Mouse (Mus musculus) midbrain, embryonic 13.5 days (tissue): ENCODE data around the gene Hoxb7. TPM values are rescaled to one million over a fixed set of nuclear protein-coding genes. Genes with fewer than 3 reads are reported as not detected.

Experiments
- ATAC-seq: fragments of 200-750 bp; cut with Nextera tagmentation; 2 replicates; pipeline ENCODE4 v1.8.0; 2017; ENCODE audit warnings: mild to moderate bottlenecking, moderate TSS enrichment, moderate library complexity
- H3K27ac ChIP-seq: fragments of 300-500 bp; sonication (generic); 2 replicates; pipeline ENCODE4 v1.5.1; 2015; ENCODE audit warnings: inconsistent platforms, mild to moderate bottlenecking, moderate library complexity
- H3K27me3 ChIP-seq: fragments of 300-500 bp; sonication (generic); 2 replicates; pipeline ENCODE4 v1.6.1; 2015; ENCODE audit warnings: mild to moderate bottlenecking, inconsistent platforms
- H3K36me3 ChIP-seq: fragments of 300-500 bp; sonication (generic); 2 replicates; pipeline ENCODE4 v1.6.1; 2015; ENCODE audit warnings: mild to moderate bottlenecking, inconsistent platforms
- H3K4me1 ChIP-seq: fragments of 300-500 bp; sonication (generic); replicated peaks from 2 replicates; pipeline ENCODE4 v1.6.1; 2015; ENCODE audit warnings: inconsistent platforms
- H3K4me2 ChIP-seq: fragments of 300-500 bp; sonication (generic); replicated peaks from 2 replicates; pipeline ENCODE4 v1.6.1; 2015; ENCODE audit warnings: moderate library complexity, mild to moderate bottlenecking, inconsistent platforms
- H3K4me3 ChIP-seq: fragments of 300-500 bp; sonication (generic); replicated peaks from 2 replicates; pipeline ENCODE4 v1.5.1; 2015; ENCODE audit warnings: mild to moderate bottlenecking, inconsistent platforms
- H3K9ac ChIP-seq: fragments of 300-500 bp; sonication (generic); replicated peaks from 2 replicates; pipeline ENCODE4 v1.6.1; 2015; ENCODE audit warnings: mild to moderate bottlenecking, inconsistent platforms
- H3K9me3 ChIP-seq: fragments of 300-500 bp; sonication (generic); 2 replicates; pipeline ENCODE4 v1.6.1; 2016; ENCODE audit warnings: mild to moderate bottlenecking, inconsistent platforms
- WGBS: fragments of 180-500 bp; shearing (Covaris S2); methylation state at CpG from one replicate; pipeline ENCODE4 v1.1.7; 2015; 5-methylcytosine and 5-hydroxymethylcytosine counted together
- polyA plus RNA-seq: library from polyadenylated mRNA; unstranded; fragments of >200 nt; fragmentation: Nextera tagmentation; extraction: Ambion mirVana; gene quantifications from 2 replicates; pipeline ENCODE4 v1.2.1, GENCODE M21; 2015

Gene Hoxb7
- polyA plus RNA-seq, 1 experiment from 2014 or later: not detected

- Histone ChIP-seq H3K4me1 (peaks cover 3% of the 10 kb centered on the region; the same call in 1 of the 2 replicates), H3K27ac (no peak overlapping the region), H3K4me3 (no peak overlapping the region), H3K27me3 (peaks cover 100% of the 10 kb centered on the region), H3K9ac (no peak overlapping the region), H3K36me3 (no peaks in the 10 kb centered on the region), H3K4me2 (no peak overlapping the region), H3K9me3 (no peaks in the 10 kb centered on the region)
- WGBS: under 1% methylated on average over 35 of the region's 35 CpGs
- ATAC-seq: no peak
These were observed 14.1 kb downstream of the Hoxb7 start for GRCm38 (mm10) chr11:96300354-96301063.

- Histone ChIP-seq H3K36me3 (no peaks in the 10 kb centered on the region), H3K4me1 (peaks cover 3% of the 10 kb centered on the region; the same call in 1 of the 2 replicates), H3K9ac (no peak overlapping the region), H3K27ac (no peak overlapping the region), H3K4me2 (no peak overlapping the region), H3K9me3 (no peaks in the 10 kb centered on the region), H3K4me3 (no peak overlapping the region), H3K27me3 (peaks cover 100% of the 10 kb centered on the region)
- ATAC-seq: no peak
- WGBS: 3% methylated on average over 10 of the region's 10 CpGs
These were observed 14.6 kb downstream of the Hoxb7 start for GRCm38 (mm10) chr11:96301064-96301431.

- H3K4me3 ChIP-seq: no peak overlapping the region
- no peak overlapping the region for H3K4me2 ChIP-seq
- H3K27ac ChIP-seq: no peak overlapping the region
- no peaks in the 10 kb centered on the region for H3K36me3 ChIP-seq
- no peak overlapping the region for H3K9ac ChIP-seq
- H3K27me3 ChIP-seq: peaks cover 100% of the 10 kb centered on the region
- H3K9me3 ChIP-seq: no peaks in the 10 kb centered on the region
- ATAC-seq: no peak
- 1% methylated on average over 15 of the region's 15 CpGs for WGBS
- H3K4me1 ChIP-seq: peaks cover 3% of the 10 kb centered on the region; the same call in 1 of the 2 replicates
These were observed 15.4 kb downstream of the Hoxb7 start for GRCm38 (mm10) chr11:96301837-96302236.

GRCm38 (mm10) chr11:96302381-96303150 is 16.1 kb downstream of the Hoxb7 start:
- 2% methylated on average over 23 of the region's 23 CpGs for WGBS
- Histone ChIP-seq H3K9me3 (no peaks in the 10 kb centered on the region), H3K4me3 (no peak overlapping the region), H3K4me2 (no peak overlapping the region), H3K27me3 (peaks cover 100% of the 10 kb centered on the region), H3K36me3 (no peaks in the 10 kb centered on the region), H3K9ac (no peak overlapping the region), H3K4me1 (peaks cover 3% of the 10 kb centered on the region; the same call in 1 of the 2 replicates), H3K27ac (no peak overlapping the region)
- no peak for ATAC-seq

DNA sequence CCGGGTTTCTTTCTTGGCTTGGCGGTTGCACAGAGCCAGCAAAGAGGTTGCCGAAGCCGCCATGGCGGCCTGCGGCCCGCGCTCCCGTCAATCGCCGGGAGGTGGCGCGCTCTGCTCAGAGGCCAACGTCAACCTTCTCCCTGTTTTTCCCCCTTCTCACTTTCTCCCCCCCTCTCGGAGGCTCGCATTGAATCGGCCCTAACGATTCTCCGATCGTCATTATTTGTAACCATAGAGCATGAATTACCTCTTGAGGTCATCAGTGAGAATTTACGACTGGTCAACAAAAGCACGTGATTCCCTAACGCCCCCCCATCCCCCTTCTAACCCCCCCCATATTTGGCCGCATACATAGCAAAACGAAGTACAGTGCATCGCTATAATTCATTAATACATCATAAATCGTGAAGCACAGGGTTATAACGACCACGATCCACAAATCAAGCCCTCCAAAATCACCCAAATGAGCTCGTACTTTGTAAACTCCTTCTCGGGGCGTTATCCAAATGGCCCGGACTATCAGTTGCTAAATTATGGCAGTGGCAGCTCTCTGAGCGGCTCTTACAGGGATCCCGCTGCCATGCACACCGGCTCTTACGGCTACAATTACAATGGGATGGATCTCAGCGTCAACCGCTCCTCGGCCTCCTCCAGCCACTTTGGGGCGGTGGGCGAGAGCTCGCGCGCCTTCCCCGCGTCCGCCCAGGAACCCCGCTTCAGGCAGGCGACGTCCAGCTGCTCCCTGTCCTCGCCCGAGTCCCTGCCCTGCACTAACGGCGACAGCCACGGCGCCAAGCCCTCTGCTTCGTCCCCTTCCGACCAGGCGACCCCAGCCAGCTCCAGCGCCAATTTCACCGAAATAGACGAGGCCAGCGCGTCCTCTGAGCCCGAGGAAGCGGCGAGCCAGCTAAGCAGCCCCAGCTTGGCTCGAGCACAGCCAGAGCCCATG is 17.0 kb downstream of the Hoxb7 start, which contains the start of gene Hoxb5:
Hoxb5 (plus strand) TSS at position 186 of the 949 bp plus-strand sequence.
- H3K36me3 ChIP-seq: no peaks in the 10 kb centered on the region
- ATAC-seq: no peak
- peaks cover 100% of the 10 kb centered on the region for H3K27me3 ChIP-seq
- peaks cover 3% of the 10 kb centered on the region; the same call in 1 of the 2 replicates for H3K4me1 ChIP-seq
- no peak within 1 kb of the TSS for H3K4me3 ChIP-seq
- H3K27ac ChIP-seq: no peak within 1 kb of the TSS
- no peak within 1 kb of the TSS for H3K9ac ChIP-seq
- no peak within 1 kb of the TSS for H3K4me2 ChIP-seq
- 1% methylated on average over 69 of the region's 69 CpGs for WGBS
- H3K9me3 ChIP-seq: no peaks in the 10 kb centered on the region

DNA sequence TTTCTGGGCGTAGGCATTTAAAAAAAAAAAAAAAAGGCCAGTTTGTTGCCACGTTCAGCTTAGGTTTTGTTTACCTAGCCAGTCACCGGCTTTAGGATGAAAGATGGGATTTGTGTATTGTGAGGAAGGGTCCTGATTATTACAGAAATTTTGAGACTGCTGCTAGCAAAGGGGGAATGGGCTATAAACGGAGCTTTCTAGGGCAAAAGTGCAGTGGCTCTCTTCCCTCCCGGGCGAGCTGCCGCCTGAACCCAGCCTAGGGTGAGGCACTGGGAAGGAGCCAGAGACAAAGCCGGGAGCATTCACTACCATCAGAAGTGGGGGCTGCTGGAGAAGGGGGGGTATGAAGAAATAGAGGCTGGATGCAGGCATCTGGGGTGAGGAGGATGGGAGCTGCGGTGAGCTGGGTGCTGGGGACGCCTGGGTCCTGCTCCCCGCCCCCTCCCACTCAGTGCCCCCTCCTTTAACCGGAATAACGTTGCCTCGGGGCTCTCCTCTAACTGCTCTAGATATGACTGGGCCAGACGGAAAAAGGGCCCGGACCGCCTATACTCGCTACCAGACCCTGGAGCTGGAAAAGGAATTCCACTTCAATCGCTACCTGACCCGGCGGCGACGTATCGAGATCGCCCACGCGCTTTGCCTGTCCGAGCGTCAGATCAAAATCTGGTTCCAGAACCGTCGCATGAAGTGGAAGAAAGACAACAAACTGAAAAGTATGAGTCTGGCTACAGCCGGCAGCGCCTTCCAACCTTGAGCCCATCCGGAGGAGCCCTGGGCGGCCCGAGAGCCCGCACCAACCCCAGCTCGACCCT is 18.2 kb downstream of the Hoxb7 start:
- 2% methylated on average over 38 of the region's 38 CpGs for WGBS
- Histone ChIP-seq H3K4me3 (no peak overlapping the region), H3K9ac (no peak overlapping the region)

GRCm38 (mm10) chr11:96305505-96306182 is 19.2 kb downstream of the Hoxb7 start:
- H3K9me3 ChIP-seq: no peaks in the 10 kb centered on the region
- H3K4me1 ChIP-seq: no peaks in the 10 kb centered on the region; the same call in 1 of the 2 replicates
- ATAC-seq: no peak
- WGBS: 22% methylated on average over 6 of the region's 6 CpGs
- no peak overlapping the region for H3K4me2 ChIP-seq
- H3K9ac ChIP-seq: no peak overlapping the region
- H3K4me3 ChIP-seq: no peak overlapping the region
- no peaks in the 10 kb centered on the region for H3K36me3 ChIP-seq
- no peak overlapping the region for H3K27ac ChIP-seq
- peaks cover 100% of the 10 kb centered on the region for H3K27me3 ChIP-seq

More for the DNA sequence above, 18.2 kb downstream of the Hoxb7 start:
- no peak for ATAC-seq
- Histone ChIP-seq H3K27ac (no peak overlapping the region), H3K4me2 (no peak overlapping the region), H3K9me3 (no peaks in the 10 kb centered on the region), H3K4me1 (no peaks in the 10 kb centered on the region; the same call in 1 of the 2 replicates), H3K27me3 (peaks cover 100% of the 10 kb centered on the region), H3K36me3 (no peaks in the 10 kb centered on the region)

GRCm38 (mm10) chr11:96306183-96306907 is 19.9 kb downstream of the Hoxb7 start:
- Histone ChIP-seq H3K4me2 (no peak overlapping the region), H3K9ac (no peak overlapping the region)

GRCm38 (mm10) chr11:96306908-96307269 is 20.5 kb downstream of the Hoxb7 start:
- Histone ChIP-seq H3K36me3 (no peaks in the 10 kb centered on the region), H3K4me3 (no peak overlapping the region), H3K4me1 (no peaks in the 10 kb centered on the region; the same call in 1 of the 2 replicates), H3K9ac (no peak overlapping the region), H3K9me3 (no peaks in the 10 kb centered on the region), H3K4me2 (no peak overlapping the region), H3K27ac (no peak overlapping the region), H3K27me3 (peaks cover 100% of the 10 kb centered on the region)
- ATAC-seq: no peak
- 1% methylated on average over 13 of the region's 13 CpGs for WGBS

More at GRCm38 (mm10) chr11:96306183-96306907, 19.9 kb downstream of the Hoxb7 start:
- Histone ChIP-seq H3K36me3 (no peaks in the 10 kb centered on the region), H3K4me1 (no peaks in the 10 kb centered on the region; the same call in 1 of the 2 replicates), H3K27me3 (peaks cover 100% of the 10 kb centered on the region), H3K9me3 (no peaks in the 10 kb centered on the region), H3K4me3 (no peak overlapping the region), H3K27ac (no peak overlapping the region)
- 8% methylated on average over 7 of the region's 7 CpGs for WGBS
- ATAC-seq: no peak

DNA sequence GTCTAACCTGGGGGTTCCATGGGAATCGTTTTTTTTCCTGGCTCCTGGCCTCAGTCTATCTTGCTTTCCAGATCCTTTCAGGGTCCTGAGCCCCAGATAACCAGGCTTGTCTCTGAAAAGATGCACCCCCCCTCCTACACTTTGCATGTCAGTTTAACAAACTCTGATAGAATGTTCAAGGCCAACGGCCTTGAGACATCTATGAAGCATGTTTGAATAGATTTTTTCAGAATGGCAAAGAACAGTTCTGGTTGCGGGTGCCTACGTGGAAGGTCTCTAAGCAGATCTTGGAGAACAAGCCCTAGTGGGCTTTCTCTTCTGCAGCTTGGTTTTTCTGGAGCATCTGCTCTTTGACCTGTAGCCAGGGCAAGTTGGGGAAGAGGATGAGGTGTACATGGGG is 22.3 kb downstream of the Hoxb7 start:
- Histone ChIP-seq H3K4me1 (no peaks in the 10 kb centered on the region; the same call in 1 of the 2 replicates), H3K9ac (no peak overlapping the region), H3K36me3 (no peaks in the 10 kb centered on the region), H3K9me3 (no peaks in the 10 kb centered on the region), H3K27ac (no peak overlapping the region), H3K4me2 (no peak overlapping the region), H3K4me3 (no peak overlapping the region), H3K27me3 (peaks cover 100% of the 10 kb centered on the region)
- 10% methylated on average over 4 of the region's 4 CpGs for WGBS
- ATAC-seq: no peak
